Mouse (Mus musculus): Measurements from ENCODE around the gene St3gal5.
"Not testable (repeated sequence)": the region's sequence is repeated elsewhere in the genome, so short reads cannot be mapped to it uniquely, and the experiment has no call there.

Gene St3gal5

DNA sequence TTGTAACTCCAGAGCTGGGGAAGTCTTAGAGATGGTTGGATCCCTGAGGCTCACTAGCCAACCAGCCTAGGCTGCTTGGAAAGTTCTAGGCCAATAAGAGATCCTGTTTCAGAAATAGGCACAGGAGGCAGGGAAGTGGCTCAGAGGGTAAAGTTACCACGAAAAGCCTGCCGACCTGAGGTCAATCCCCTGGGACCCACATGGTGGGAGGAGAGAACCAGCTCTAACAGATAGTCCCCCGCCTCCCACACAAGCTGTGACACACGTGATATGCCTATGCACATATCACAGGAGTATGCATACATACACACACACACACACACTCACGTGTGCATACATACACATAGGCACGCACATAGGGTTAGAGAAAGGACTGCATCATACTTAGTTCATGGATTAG lies 32.7 kb downstream of the St3gal5 start:
- in situ Hi-C loops (cut with MboI, MseI): loop anchor here (25.0 kb wide), 1 partner anchor 1557 kb away; no protein-coding TSS in a partner anchor

DNA sequence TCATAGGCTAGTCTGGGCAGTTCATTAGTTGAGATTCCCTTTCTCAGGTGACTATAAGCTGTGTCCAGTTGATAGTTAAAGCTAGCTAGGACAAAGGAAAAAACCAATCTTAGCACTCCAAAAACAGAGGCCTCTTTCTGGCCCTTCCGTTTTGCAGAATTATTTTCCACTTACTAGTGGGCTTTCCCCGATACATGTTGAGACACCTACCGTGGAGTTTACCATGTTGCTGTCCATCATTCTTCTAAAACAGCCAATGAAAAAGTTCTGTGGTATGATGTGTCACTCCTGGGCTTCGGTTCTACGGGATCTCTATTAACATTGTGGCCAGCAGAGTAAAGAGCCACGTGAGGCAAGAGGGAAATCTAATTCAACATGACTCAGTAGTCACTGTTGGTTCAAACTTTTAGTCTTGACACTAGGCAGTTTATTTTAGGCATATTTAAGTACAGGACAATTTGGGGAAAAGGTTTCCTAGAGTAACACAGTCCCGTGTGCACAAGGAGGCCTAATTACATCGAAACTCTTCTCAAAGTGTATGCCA lies 35.4 kb downstream of the St3gal5 start:
- in situ Hi-C loops (cut with MboI, MseI): loop anchor here (25.0 kb wide), 1 partner anchor 1555 kb away; no protein-coding TSS in a partner anchor

DNA sequence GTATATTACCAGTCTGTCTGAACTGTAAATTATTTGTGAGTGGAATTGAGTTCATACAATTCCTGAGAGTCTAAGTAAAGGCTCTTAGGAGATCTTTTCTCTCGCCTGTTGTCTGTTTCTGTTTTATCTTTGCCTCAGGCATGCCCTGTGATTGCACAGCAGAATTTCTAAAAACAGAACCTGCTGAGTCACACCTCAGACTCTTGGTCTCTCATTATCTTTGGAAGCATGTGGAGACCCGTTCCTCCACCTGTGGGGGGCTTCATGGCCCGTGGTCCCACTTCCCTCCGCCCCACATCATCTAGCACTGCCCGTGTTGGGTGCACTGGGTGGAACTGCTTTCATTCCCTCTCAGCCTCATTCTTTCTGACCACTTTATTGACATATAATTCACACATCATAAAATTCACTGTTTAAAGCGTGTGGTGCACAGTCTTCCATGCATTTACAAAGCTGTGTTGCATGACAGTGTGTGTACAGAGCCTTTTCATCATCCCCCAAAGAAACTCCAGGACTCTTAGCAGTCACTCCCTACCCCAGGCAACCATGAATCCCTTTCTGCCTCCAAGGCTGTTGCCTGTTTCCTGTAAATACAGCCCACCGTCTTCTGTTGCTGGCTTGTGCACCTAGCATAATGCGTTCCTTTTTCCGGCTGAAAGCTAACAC lies 37.6 kb downstream of the St3gal5 start:
- in situ Hi-C loops (cut with MboI, MseI): loop anchor here (25.0 kb wide), 1 partner anchor 1552 kb away; no protein-coding TSS in a partner anchor

DNA sequence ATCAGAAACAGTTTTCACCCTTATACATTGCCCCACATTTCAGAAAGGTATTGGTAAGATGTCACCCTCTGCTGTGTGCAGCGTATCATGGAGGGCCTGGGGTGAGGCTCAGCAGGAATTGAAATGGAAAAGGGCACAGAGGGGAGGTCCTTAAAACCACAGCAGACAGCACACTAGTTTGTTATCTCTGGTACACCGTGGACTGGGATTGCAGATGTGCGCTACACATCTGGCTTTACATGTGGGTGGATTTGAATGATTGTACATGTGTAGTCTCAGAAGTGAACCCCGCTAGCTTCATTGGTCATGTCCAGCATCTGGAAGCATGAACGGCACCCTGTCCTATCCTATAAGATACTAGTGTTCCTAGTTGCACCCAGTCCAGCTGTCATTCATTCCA lies 38.6 kb downstream of the St3gal5 start:
- in situ Hi-C loops (cut with MboI, MseI): loop anchor here (25.0 kb wide), 1 partner anchor 1551 kb away; no protein-coding TSS in a partner anchor

DNA sequence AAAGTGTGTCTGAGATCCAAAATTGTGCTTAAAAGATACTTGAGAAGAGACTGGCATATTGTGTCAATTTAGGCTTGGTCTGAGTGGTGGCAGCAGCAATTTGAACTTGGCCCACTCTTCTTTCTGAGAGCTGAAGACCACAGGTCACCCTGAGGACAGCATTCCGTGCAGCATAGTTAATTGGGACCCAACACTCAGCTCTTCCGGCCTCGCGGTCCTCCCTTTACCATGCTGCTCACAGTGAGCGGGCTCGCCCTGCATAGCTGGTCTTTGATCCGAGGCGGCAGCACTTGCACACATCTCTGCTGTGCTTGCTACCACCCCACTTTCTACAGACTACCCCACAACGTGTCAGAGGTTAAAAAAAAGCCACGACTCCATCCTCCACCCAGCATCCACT lies 39.2 kb downstream of the St3gal5 start:
- in situ Hi-C loops (cut with MboI, MseI): loop anchor here (25.0 kb wide), 1 partner anchor 1551 kb away; no protein-coding TSS in a partner anchor

DNA sequence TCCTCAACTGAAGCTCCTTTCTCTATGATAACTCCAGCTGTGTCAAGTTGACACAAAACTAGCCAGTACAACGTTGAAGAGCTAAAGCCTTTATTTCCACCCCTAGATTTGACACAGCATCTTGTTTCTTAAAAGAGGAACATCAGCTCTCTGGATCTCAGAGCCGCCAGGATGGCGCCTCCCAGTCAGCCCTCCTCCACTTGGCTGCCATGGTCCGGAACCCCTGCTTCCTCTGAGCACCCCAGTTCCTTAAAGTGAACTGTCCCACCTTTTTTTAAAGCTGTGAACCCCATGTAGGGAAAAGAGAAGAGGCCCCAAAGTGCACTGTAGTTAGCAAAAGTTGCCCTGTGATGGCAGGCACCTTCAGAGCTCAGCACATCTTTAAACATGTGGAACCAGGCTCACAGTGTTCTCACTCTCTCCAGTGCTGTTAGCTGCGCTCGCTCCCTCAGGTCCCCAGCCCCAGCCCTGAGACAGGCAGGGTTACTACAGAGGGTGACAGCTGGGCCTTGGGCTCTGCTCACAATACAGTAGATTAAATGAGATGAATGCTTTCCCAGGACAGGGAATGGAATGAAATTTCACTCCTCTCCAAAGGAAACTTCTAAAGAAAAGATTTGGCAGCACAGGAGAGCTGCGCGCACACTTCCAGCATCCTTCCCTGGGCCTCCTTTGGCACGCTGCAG lies 42.3 kb downstream of the St3gal5 start:
- in situ Hi-C loops (cut with MboI, MseI): loop anchor here (25.0 kb wide), 1 partner anchor 1548 kb away; no protein-coding TSS in a partner anchor

DNA sequence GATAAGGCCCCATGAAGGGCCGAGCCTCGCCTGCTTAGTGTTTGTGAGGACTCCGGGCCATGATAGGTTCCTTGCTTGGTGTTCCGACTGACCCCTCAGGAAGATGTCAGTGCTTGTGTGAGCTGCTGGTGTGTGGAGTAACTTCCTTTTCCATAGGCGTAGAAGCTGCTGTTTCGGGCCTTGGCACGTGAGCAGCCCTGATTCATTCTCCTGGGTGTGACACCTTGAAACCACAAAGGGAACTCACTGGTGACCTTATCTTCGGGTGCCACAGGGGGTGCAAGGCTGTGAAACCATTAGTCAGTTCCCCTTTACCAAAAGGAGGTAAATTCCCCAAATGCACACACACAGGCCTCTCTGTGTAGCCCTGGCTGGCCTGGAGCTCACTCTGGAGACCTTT lies 43.0 kb downstream of the St3gal5 start:
- in situ Hi-C loops (cut with MboI, MseI): loop anchor here (25.0 kb wide), 1 partner anchor 1547 kb away; no protein-coding TSS in a partner anchor

DNA sequence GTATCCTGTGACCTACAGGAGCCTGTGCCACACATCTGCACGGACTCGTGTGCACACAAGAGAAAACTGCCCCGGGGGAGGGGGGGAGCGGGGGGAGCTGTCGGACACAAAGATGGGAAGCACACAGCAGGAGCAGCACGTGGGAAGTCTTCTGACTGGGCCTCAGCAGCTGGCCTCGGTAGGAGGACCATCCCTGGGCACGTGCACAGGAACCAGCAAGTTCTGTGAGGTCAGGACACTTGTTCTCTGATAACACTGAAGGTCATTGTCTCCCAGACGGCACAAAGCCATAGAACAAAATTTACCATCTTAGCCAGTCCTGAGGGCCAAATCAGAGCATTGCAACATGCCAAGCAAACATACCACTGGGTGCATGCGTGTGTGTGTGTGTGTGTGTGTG lies 43.8 kb downstream of the St3gal5 start:
- in situ Hi-C loops (cut with MboI, MseI): loop anchor here (25.0 kb wide), 1 partner anchor 1546 kb away; no protein-coding TSS in a partner anchor

DNA sequence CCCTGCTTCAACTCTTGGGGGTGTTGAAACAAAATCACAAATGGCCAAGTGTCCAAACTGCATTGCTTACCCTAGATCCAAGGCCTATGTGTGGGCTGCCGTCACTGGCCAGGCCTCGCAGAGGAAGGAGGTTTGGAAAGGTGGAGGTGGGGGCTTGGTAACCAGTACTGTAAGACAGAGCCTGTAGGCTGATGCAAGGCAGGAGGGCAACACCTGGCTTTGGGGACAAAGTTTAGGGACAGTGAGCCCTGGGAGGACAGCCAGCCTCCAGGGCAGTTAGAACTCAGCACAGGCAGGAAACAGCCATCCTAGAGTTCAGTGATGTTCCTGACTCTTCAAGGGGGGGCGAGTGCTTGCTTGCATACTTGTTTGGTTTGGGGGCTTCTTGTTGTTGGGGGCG lies 45.2 kb downstream of the St3gal5 start:
- in situ Hi-C loops (cut with MboI, MseI): loop anchor here (25.0 kb wide), 1 partner anchor 1545 kb away; no protein-coding TSS in a partner anchor

DNA sequence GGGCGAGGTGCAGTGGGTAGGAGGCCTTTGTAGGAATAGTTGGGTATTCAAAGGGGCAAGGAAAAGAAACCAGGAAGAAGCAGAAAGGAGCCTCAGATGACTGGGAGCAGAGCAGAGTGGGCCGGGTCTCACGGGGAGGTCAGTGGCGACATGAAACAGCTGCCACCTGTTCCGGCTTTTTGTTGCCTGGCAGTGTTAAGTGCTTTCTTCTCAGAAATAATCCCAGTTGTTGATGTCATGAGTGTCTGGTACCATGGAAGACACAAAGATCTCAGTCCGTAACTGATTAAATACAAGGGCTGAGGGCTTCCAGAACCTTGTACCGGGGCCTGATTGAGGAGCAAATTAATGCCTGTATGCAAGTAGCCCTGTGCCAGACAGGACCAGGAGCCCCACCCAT lies 47.0 kb downstream of the St3gal5 start:
- in situ Hi-C loops (cut with MboI, MseI): loop anchor here (25.0 kb wide), 1 partner anchor 1543 kb away; no protein-coding TSS in a partner anchor

DNA sequence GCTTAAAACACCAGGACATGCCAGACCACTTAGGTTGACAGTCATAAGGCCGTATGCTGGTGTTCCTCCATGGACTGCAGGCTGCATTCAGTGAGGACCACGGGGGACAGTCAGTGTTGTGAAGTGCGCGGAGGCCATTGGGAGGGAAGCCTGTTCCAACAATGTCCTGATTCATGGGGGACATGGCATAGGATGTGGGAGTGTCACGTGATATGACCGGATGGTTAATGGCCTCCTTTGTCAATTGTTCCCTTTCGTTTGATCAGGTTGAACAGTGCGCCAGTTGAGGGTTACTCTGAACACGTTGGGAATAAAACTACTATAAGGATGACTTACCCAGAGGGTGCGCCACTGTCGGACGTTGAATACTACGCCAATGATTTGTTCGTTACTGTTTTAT lies 49.4 kb downstream of the St3gal5 start:
- in situ Hi-C loops (cut with MboI, MseI): loop anchor here (25.0 kb wide), 1 partner anchor 1540 kb away; no protein-coding TSS in a partner anchor

DNA sequence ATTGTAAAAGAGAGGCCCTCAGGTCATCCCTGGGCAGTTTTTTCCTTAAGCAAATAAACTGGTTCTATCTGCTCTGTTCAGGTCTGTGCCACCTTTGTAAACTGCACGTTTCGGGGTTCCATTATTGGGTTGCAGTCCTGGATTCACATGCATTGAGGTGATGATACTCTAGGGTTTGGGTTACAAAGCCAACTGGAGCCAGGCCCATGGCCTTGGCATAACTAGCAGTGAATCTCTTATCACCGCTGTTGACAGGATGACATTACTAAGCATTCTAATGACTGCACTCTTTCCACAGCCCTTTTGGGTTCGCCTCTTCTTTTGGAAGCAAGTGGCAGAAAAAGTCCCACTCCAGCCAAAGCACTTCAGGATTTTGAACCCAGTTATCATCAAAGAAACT lies 51.3 kb downstream of the St3gal5 start:
- in situ Hi-C loops (cut with MboI, MseI): loop anchor here (25.0 kb wide), 1 partner anchor 1539 kb away; no protein-coding TSS in a partner anchor

DNA sequence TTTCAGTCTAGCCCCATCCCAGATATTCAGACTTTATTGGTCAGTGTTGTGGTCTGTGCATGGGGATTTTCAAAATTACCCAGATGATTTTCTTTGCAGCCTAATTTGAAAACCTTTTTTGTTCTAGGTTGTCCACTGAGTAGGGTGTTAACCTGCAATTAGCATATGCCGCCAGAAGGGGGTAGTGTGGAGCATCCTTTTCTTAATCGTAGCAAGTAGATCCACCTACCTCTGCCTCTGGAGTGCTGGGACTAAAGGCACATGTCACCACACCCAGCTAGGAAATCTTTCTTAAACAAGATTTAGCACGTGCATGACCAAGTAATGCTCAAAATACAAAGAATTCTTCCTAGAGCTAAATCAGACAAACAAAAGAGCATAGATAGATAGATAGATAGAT lies 52.4 kb downstream of the St3gal5 start:
- in situ Hi-C loops (cut with MboI, MseI): loop anchor here (25.0 kb wide), 1 partner anchor 1538 kb away; no protein-coding TSS in a partner anchor

DNA sequence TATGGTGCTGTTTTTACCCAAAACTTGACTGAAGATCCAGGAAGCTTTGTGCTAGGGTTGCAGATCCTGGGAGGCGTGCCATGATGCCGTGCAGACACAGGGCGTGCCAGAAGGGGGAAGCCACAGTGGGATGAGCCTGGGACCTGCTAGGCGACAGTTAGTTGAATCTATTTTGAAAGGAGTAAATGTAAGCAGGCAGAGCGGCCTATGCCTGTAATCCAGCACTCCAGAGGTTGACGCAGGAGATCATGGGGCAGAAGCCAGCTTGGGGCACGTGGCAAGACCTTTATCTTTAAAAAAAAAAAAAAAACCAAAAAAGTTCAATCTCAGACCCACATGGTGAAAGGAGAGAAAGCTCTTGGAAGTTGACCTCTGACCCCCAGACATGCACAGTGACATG lies 55.3 kb downstream of the St3gal5 start:
- in situ Hi-C loops (cut with MboI, MseI): no loop called here

DNA sequence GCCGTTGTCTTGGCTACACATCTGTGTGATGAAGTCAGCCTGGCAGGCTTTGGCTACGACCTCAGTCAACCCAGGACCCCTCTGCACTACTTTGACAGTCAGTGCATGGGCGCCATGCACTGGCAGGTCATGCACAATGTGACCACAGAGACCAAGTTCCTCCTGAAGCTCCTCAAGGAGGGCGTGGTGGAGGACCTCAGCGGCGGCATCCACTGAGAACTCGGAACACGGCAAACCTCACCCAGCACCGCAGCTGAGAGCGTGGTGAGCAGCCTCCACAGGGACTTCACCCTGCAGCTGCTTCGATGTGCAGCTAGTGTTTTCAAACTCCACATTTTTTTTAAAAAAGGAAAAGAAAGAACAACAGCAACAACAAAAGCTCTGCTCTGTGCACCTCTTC lies 56.1 kb downstream of the St3gal5 start:
- in situ Hi-C loops (cut with MboI, MseI): no loop called here

DNA sequence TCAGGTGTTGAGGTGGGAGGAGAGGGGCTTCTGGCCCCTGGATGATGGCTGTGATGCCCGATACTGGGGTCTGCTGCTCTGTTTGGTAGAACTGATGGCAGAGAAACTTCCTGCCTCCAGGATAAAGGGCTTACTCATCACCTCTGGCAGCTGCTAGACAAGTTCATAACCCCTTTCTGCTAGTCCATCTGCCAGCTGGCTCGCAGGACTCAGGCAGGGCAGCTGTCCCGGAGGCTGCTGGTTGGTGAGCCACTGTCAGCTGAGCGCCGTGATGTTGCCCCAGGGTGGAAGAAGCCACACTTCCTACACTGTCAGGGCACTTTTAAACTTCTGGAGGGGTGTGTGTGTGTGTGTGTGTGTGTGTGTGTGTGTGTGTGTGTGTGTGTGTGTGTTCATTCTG lies 56.6 kb downstream of the St3gal5 start:
- in situ Hi-C loops (cut with MboI, MseI): not testable (repeated sequence)

DNA sequence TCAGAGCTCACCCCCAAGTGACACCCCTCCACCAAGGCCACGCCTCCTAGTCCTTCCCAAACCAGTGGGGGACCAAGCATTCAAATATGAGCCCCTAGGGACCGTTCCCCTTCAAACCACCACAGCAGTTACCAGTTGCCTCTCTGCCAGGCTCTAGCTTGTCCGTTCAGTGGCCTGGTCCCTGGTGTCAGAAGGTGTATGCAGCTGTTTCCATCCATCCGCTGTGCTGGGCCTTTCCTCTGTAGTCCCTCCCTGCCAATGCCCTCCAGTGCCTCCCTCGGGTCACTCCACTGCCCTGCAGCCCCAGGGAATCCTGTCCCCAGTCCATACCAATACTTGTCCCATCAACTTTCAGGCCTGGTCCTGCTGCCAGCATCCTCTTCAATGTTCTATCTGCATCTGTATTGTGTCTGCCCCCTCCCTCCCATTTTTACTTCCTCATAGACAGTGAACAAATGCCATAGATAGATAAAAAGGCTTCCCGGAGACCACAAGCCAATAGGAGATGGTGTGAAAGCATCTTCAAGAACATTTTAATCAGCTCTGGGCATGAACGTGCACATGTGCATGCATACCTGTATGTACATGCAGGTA lies 57.6 kb downstream of the St3gal5 start:
- in situ Hi-C loops (cut with MboI, MseI): no loop called here

DNA sequence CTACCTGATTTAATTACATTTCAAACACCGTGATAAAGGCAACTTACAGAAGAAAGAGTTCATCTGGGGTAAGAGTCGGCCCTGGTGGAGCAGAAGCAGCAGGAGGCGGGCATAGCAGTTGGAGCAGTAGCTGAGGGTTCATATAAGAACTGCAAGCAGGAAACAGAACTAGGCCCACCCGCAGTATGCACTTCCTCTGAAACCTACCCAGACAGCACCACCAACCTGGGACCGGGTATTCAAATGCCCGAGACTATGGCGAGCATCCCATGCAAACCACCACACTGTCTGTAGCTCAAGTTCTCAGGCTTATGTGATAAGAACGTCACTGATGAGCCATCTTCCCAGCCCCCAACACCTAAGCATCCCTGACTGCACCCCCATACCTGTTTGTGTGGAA lies 58.3 kb downstream of the St3gal5 start:
- in situ Hi-C loops (cut with MboI, MseI): no loop called here

DNA sequence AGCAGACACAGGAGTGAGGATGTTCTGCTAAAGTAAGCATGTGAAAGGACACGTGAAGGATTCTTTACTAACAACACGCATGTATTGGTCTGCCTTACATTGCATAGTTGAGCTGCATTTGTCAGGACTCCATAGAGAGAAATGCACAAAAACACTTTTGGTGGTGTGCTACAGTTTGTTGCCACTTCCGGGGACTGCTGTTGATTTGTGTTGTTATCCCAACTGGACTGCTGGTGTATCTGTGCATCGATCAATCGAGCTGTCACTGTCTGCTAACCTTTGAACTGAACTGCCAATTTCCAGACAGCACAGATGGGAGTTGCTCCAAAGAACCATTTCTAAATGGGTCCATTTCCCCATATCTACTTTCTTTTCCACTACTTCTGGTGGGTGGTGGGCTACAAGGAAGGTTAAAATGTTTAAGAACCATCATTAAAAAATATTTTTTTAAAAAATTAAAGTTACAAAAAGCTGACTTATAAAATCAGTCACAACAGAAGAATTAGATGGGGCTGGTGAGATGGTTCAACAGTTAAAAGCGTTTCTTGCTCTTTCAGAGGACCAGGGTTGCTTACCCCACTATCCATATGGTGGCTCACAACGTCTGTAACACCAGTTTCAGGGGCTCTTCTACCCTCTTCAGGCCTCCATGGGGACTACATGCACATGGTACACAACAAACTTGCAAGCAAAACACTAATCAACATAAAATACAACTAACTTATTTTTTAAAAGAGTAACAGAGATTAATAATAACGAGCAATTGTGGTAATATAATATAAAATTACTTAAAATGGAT lies 61.8 kb downstream of the St3gal5 start:
- in situ Hi-C loops (cut with MboI, MseI): no loop called here

DNA sequence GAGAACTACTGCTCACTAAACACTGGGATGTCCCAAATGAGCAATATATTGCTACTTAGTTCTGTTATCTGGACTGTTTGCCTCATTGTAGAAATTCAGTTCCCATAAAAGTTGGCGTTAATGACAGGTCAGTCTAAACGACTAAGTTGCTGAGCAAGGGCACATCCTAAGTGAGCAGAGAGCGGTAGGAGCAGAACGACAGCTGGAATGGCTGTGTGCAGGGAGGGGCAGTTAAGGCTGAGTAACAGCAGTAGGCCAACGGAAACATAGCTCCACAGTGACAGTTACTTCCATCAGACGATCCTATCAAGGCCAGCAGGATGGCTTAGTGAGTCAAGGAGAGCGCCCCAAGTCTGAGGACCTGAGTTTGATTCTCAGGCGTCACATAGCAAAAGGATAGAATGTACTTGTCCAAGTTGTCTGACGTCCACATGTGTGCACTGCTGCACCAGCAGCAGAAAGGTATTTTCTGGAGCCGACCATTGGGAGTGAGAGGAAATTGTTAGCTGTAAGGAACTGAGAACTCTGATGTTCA lies 62.5 kb downstream of the St3gal5 start:
- in situ Hi-C loops (cut with MboI, MseI): loop anchor here (10.0 kb wide), 1 partner anchor 195 kb away; no protein-coding TSS in a partner anchor

DNA sequence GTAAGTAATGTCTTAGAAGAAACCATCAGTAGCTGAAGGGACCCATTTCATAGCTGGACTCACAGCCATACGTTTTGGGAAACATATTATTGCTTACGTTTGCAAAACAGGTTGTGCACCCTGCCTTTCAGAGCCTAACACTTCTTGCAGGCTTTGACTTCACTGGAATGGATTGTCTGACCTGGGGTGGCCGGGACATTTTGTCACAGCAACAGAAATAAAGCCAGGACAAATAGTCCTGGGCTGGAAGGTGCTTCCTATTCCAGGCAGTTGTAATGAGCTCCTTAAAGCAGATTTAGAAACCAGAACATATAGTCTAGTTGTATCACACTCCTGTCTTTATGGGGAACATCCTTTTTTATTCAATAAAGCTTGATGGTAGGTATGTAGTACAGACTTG lies 63.6 kb downstream of the St3gal5 start:
- in situ Hi-C loops (cut with MboI, MseI): loop anchor here (10.0 kb wide), 1 partner anchor 196 kb away; no protein-coding TSS in a partner anchor
